Mouse (Mus musculus) embryonic stem cell, embryonic (primary cell): ENCODE measurements around the gene Atf6b.

Experiments used
- CTCF ChIA-PET, 4 experiments: fragments of 300-600 bp in 2 of 4; fragments of 350-600 bp in 2 of 4; sonication (Branson Sonifier 250); formaldehyde crosslinking; loops; one replicate each; lab custom pipeline; 2022; ENCODE audit warnings: inconsistent platforms in 2 of 4; lab: Charles Lee
- POLR2A ChIA-PET, 4 experiments: fragments of 300-600 bp in 2 of 4; fragments of 350-600 bp in 2 of 4; sonication (Branson Sonifier 250); formaldehyde crosslinking; loops; one replicate each; lab custom pipeline; 2022; ENCODE audit warnings: antibody characterized with exemption in 4 of 4, inconsistent platforms in 1 of 4; lab: Charles Lee

Atf6b gene

DNA sequence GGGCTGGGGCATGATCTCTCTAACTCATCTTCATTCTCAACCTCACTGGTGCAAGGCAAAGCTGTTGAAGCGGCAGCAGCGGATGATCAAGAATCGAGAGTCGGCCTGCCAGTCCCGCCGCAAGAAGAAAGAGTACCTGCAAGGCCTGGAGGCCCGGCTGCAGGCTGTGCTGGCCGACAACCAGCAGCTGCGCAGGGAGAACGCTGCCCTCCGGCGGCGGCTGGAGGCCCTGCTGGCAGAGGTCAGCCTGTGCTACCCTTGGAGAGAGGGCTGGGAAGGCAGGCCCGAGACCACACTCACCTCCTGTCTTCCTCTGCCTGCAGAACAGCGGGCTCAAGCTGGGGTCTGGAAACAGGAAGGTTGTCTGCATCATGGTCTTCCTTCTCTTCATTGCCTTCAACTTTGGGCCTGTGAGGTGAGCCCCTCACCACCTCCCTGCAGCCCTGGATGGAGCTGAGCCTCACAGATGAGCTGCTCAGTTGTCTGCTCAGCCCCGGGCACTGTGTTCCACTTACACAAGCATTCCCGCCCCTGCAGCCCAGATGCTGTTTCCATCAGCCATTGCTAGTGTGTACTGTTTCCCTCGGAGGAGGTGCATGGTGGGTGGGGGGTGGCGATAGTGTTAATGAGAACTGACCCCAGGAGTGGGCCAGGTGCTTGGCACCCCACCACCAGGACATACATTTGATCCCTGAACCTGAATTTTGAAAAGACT lies 4.7 kb downstream of the Atf6b start:
- POLR2A ChIA-PET, result interaction anchor here in 3 of 4 experiments (0.6 to 2.3 kb wide), 7 partner anchors 8 to 934 kb away, joined by 3 to 7 read pairs (median 3); partner anchors contain the start of gene Agpat1 (in 1 of the 3)
- CTCF ChIA-PET, result interaction anchor here (0.5 to 2.7 kb wide), 9 partner anchors 9 to 517 kb away, joined by 3 to 10 read pairs (median 4); no protein-coding TSS in a partner anchor

DNA sequence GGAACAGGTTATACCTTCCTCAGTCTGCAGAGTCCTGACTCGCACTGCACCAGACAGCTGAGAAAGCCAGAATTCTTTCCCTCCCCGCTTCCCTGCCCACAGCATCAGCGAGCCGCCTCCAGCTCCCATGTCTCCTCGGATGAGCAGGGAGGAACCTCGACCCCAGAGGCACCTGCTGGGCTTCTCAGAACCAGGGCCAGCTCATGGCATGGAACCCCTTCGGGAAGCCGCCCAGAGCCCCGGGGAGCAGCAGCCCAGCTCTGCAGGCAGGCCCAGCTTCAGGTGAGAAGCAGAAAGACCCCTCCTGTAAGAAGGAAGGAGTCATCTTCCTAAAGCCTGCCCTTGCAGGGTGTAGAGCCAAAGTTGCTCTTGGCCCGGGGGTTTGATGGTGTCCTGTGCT lies 5.6 kb downstream of the Atf6b start:
- ChIA-PET POLR2A (interaction anchor here in 2 of 4 experiments (0.6 to 1.8 kb wide), 3 partner anchors 20 to 933 kb away, joined by 3 to 6 read pairs (median 3); partner anchors contain the start of gene Prrt1 (in 1 of the 2)), CTCF (interaction anchor here in 3 of 4 experiments (0.5 to 2.1 kb wide), 8 partner anchors 8 to 347 kb away, joined by 3 to 8 read pairs (median 4); partner anchors contain the start of gene Fkbpl (in 1 of the 3))

DNA sequence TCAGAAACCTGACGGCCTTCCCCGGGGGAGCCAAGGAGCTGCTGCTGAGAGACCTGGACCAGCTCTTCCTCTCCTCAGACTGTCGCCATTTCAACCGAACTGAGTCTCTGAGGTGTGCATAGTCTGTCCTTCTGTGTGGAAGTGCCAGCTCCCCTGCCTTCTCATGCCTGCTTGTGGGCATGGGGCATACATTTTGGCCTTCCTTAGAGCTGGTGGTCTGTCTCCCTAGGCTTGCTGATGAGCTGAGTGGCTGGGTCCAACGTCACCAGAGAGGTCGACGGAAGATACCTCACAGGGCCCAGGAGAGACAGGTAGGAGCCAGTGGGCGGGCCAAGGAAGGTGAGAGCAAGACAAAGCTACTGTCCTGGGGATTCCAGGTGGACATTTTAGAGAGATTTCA lies 6.0 kb downstream of the Atf6b start:
- ChIA-PET CTCF (interaction anchor here (0.5 to 2.1 kb wide), 17 partner anchors 8 to 478 kb away, joined by 3 to 8 read pairs (median 3); partner anchors contain the start of gene Fkbpl (in 2 of the 4)), POLR2A (interaction anchor here in 2 of 4 experiments (0.5 to 1.8 kb wide), 3 partner anchors 20 to 381 kb away, joined by 3 to 6 read pairs (median 3); partner anchors contain the start of gene Prrt1 (in 1 of the 2))

DNA sequence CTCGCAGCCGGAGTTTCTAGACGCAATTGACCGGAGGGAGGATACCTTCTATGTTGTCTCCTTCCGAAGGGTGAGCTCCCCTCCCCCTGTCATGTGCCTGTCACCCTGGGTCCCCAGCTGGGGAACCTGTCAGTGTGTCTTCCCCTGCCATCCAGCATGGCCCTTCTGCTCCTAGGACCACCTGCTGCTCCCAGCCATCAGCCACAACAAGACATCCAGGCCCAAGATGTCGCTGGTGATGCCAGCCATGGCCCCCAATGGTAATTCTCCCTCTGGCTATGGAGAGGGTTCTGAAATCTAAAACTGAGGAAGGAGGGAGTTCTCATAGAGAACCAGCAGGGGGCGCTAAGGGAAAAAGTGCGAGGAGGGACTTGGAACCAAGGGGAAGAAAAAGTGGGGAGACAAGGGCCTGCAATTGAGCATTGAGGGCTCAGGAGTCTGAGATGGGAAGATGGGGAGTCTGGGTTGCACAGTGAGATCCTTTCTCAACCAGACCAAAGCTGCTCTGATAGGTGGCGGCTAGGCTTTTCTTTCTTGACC lies 6.9 kb downstream of the Atf6b start:
- CTCF ChIA-PET, result interaction anchor here in 3 of 4 experiments (0.6 to 2.1 kb wide), 13 partner anchors 9 to 346 kb away, joined by 3 to 8 read pairs (median 3); partner anchors contain the start of gene Fkbpl (in 2 of the 3)
- POLR2A ChIA-PET, result interaction anchor here in 2 of 4 experiments (0.5 to 1.8 kb wide), 3 partner anchors 21 to 382 kb away, joined by 3 to 6 read pairs (median 4); partner anchors contain the start of genes Agpat1 (in 1 of the 2) and Rnf5 (in 1 of the 2)

DNA sequence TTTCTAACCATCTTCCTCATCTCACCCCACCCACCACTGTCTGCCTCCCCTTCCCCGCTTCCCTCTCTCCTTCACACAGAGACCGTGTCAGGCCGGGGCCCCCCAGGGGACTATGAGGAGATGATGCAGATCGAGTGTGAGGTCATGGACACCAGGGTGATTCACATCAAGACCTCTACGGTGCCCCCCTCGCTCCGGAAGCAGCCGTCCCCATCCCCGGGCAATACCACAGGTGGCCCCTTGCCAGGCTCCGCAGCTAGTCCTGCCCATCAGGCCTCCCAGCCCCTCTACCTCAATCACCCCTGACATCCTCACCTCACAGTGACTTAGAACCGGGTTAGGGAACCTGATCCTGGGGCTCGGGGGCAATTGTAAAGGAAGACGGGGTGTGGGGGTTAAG lies 7.4 kb downstream of the Atf6b start:
- ChIA-PET POLR2A (interaction anchor here in 1 of 4 experiments (0.6 kb wide), 1 partner anchor 51 kb away, joined by 4 read pairs; the partner anchor contains the start of genes Agpat1 and Rnf5), CTCF (interaction anchor here in 2 of 4 experiments (1.4 to 2.1 kb wide), 3 partner anchors 10 to 258 kb away, joined by 3 to 8 read pairs (median 3); partner anchors contain the start of gene Fkbpl (in 1 of the 2))

DNA sequence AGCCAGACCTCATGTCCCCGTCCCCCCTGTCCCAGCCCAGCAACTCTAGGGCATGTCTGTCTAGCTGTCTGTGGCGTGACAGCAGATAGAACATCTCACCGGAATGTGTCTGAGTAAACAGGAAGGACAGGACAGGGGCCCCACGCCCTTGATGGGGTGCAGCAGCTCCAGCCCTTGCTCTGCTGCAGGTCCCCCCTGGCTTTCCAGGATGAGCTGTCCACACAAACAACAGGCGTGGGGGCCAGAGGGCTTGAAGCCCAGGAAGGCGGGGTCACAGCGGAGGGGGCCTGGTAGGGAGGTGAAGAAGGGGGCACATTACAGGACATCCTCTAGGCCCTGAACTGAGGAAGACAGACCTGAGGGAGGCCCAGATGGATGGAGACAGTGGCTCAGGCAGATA lies 8.2 kb downstream of the Atf6b start:
- ChIA-PET POLR2A (interaction anchor here in 3 of 4 experiments (0.9 to 1.7 kb wide), 4 partner anchors 8 to 10 kb away, joined by 3 to 11 read pairs (median 4); partner anchors contain the start of gene Atf6b (in 3 of the 3)), CTCF (interaction anchor here in 1 of 4 experiments (1.0 kb wide), 1 partner anchor 10 kb away, joined by 3 read pairs; the partner anchor contains the start of gene Fkbpl)

DNA sequence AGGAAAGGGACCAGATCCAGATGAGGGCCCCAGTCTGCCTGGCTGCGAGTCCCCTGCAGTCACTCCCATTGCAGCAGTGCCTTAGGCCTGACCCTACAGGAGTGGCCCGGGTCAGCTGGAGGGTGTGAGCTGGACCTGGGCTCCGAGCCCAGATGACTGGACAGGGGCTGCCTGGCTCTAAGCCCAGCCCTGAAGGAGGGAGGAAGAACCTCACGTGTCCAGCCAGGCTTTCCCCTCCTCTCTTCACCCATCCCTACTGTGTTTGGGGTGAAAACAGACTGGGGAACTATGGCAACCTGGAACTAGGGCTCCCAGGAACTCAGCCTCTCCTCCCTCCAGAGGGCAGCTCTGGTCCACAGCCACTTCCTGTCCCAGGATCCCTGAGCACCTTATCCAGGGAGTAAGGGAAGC lies 8.6 kb downstream of the Atf6b start:
- CTCF ChIA-PET, result interaction anchor here in 1 of 4 experiments (1.0 kb wide), 1 partner anchor 11 kb away, joined by 3 read pairs; the partner anchor contains the start of gene Fkbpl
- POLR2A ChIA-PET, result interaction anchor here in 3 of 4 experiments (0.6 to 1.7 kb wide), 5 partner anchors 8 to 25 kb away, joined by 3 to 11 read pairs (median 4); partner anchors contain the start of gene Atf6b (in 3 of the 3)

DNA sequence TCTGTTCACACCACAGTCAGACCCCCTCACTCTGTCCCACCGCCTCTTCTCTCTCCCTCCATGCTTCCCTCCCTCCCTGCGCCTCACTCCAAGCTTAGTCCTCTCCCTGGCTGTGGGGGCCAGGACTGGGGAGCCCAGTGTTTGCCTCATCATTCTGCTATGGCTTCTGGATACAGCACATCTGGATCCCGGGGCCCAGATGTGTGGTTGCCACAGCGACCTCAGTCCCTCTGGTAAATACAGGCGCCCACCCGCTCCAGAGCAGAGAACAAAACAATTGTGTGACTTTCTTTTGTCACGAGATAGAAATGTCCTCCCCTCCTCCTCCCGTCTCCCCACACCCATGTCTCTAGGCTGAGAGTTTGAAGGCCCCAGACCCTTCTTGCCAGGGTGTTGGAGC lies 9.7 kb downstream of the Atf6b start:
- ChIA-PET CTCF (interaction anchor here in 1 of 4 experiments (0.5 to 0.6 kb wide), 2 partner anchors 229 to 599 kb away, joined by 3 read pairs; no protein-coding TSS in a partner anchor), POLR2A (interaction anchor here in 3 of 4 experiments (0.5 to 1.7 kb wide), 3 partner anchors 10 to 11 kb away, joined by 3 to 11 read pairs (median 4); partner anchors contain the start of gene Atf6b (in 2 of the 3))

DNA sequence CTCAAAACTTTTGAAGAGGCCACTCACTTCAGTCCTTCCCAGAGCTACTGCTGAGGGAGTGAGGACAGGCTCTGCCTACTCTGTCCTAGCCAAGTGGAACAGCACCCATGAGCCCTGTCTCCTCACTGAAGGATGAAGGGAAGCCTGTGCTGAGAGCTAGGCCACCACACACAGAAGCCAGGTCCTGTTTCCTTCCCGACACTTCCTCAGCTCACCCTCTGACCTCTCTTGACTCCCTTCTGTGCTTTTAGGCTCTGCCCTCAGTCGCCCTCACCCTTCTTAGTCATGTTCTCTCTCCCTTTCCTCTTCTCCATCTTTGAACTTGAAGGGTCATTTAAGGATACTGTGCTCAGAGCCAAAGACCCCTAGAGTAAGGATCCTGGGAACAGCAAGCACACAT lies 10.3 kb downstream of the Atf6b start:
- ChIA-PET POLR2A (interaction anchor here in 2 of 4 experiments (0.7 to 1.1 kb wide), 3 partner anchors 10 to 322 kb away, joined by 3 to 4 read pairs (median 4); partner anchors contain the start of gene Atf6b (in 1 of the 2)), CTCF (interaction anchor here in 1 of 4 experiments (0.5 to 0.6 kb wide), 2 partner anchors 230 to 600 kb away, joined by 3 read pairs; no protein-coding TSS in a partner anchor)

DNA sequence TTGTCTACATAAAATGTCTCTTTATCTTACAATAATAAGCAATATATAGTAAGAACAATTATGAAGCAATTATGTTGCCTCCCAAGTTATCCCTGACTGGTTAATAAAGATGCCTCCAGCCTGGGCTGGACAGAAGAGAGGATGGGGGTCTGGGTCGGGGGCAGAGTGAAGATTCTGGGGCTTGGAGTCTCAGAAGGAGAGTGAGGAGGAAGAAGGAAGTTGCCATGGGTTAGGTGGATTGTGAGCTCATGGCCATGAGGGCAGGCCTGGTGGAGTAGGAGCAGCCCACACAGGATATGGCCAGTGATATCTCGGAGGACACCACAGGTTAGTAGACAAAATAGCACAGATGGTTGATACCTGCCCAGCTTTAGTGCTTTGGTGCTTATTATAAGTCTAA lies 11.2 kb downstream of the Atf6b start:
- POLR2A ChIA-PET, result no interaction called here
- CTCF ChIA-PET, result no interaction called here

DNA sequence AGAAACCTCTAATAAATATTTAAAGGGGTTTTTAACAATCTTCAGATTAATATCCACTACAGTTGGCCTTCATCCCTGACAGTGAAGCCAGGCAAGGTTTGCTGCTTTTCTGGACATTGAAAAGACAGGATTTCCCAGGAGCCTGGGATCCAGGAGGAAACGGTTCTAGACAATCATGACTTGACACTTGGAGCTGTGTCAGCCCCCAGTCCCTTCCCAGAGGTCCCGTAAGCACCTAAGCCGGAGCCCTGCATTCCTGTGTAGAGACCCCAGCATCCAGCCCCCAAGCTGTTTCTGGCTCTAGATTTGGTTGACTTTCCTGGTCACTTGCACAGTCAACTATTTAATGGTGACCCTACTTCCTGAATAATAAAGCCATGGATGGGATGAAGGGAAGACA lies 11.6 kb downstream of the Atf6b start:
- ChIA-PET POLR2A (no interaction called here), CTCF (no interaction called here)

DNA sequence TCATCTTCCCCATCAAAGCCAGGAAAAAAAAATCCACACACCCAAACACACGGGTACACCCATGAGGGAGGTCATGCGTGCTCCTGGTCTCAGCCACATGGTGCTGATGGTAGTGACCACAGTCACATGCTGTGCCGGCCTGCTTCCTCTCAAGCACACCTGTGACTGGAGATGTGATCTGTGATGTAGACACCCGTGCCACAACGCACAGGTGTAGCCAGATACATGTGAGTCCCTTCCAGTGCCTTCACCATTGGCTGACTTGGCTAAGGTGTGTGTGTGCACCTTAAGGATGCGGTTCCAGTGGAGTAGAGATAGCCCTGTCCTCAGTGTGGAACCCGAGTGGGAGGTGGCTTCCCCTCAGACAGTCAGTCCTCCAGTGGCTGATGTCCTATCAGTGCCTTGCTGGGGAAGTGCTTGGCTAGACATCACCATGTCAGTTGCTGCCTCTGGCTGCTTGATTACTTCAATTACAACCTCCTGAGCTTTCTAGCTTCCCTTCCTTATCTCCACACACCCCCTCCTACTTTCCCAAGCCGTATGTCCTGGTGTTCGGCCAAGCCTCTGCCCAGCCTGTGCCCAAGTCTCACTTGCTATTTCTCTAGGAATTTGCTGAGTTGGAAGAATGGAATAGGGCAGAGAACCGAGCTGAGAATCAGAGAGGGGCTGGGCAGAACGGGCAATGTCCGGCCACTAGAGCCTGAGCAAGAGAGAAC lies 12.4 kb downstream of the Atf6b start:
- POLR2A ChIA-PET, result interaction anchor here in 2 of 4 experiments (0.8 to 2.7 kb wide), 3 partner anchors 8 to 12 kb away, joined by 3 to 17 read pairs (median 3); partner anchors contain the start of genes Atf6b (in 1 of the 2) and Tnxb (in 1 of the 2)

DNA sequence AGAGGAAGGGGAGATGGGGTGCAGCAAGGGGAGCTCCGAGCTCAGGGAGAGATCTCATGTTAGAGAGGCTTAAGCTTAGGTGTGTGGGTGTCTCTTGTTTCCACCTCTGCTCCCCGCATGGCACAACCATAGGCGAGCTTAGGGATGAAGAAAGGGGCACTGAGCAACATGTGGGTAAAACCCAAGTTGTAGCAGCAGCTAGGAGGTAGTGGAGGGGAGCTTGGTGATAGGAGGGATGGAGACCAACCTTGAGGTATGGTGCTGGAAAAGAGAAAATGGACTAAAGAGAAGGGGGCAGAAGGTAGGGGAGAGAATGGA lies 12.9 kb downstream of the Atf6b start:
- CTCF ChIA-PET, result interaction anchor here in 1 of 4 experiments (1.5 to 2.2 kb wide), 2 partner anchors 9 to 13 kb away, joined by 5 to 10 read pairs; partner anchors contain the start of gene Atf6b
- POLR2A ChIA-PET, result interaction anchor here in 2 of 4 experiments (0.8 to 2.7 kb wide), 4 partner anchors 8 to 27 kb away, joined by 3 to 17 read pairs (median 4); partner anchors contain the start of genes Atf6b (in 1 of the 2) and Tnxb (in 1 of the 2)

More for the DNA sequence above, 12.4 kb downstream of the Atf6b start:
- CTCF ChIA-PET, result interaction anchor here in 1 of 4 experiments (1.5 to 2.2 kb wide), 2 partner anchors 8 to 12 kb away, joined by 5 to 10 read pairs; partner anchors contain the start of gene Atf6b

DNA sequence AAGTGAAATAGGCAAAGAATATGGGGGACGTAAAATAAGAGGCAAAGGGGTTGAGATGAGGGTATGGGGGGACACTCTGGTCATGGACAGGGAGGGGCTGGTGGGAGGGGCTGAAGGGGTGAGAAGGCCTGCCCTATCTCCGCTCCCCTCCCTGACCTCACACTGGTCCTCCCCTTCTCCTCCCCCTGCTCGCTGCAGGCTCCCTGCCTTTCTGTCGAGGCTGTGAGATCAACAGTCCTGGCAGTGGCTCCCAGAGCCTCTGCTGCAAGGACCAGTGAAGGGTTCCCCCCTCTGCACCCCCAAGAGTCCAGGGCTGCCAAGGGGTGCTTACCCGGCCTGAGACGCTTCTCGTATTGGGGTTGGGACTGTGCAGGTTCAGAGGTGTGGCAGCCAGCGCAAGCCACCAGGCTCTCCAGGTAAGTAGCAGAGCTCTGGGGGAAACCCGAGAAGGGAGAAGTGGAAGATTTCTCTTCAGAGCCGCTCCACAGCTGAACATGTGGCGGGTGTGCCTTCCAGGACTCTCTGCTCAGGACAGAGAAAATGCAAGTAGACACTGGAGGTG lies 13.4 kb downstream of the Atf6b start:
- ChIA-PET CTCF (interaction anchor here in 2 of 4 experiments (0.8 to 2.2 kb wide), 3 partner anchors 9 to 41 kb away, joined by 4 to 10 read pairs (median 5); partner anchors contain the start of gene Atf6b (in 1 of the 2)), POLR2A (interaction anchor here (0.5 to 2.7 kb wide), 7 partner anchors 9 to 58 kb away, joined by 3 to 17 read pairs (median 3); partner anchors contain the start of genes Atf6b (in 1 of the 4) and Tnxb (in 1 of the 4))

DNA sequence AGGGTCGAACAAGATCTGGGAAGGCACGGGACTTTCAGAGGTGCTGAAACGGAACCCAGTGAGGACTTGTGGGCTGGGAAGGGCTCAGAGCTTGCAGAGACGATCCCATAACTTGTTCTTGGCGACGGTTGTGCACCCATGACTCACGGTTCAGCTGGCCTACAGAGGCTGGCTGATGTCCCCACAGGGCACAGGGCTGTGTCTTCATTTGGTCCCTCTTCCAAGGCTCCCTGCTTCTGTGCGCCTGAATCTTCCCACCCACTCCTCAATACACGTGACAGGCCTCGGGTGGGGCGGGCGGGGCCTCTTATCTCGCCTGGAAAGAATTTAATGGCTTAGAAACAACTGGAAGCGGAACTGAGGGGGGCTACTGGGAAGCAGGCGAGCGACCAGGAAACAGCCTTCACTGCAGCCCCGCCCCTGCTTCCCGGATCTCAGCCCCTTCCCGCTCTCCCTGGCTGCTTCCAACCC lies 14.2 kb downstream of the Atf6b start:
- ChIA-PET POLR2A (interaction anchor here in 3 of 4 experiments (0.5 to 2.7 kb wide), 5 partner anchors 9 to 58 kb away, joined by 3 to 17 read pairs (median 4); partner anchors contain the start of gene Tnxb (in 1 of the 3)), CTCF (interaction anchor here in 2 of 4 experiments (0.8 to 2.2 kb wide), 3 partner anchors 10 to 42 kb away, joined by 4 to 10 read pairs (median 5); partner anchors contain the start of gene Atf6b (in 1 of the 2))

DNA sequence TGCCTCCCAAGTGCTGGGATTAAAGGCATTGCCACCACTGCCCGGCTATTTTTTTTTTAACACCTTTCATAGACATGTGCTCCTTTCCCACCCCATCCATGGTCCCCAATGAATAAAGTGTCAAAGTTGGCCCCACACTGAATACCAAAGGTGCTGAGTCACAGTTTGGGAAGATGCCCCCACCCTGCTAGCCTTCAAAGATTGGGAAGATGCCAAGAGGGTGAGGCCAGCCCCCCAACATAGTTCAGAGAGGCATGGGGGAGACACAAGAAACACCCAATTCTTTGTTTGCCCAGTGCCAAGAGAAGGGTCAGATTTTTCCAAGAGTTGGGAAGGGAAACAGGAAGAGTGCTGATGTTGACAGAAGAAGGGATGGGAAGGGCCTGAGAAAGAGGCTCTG lies 15.5 kb downstream of the Atf6b start:
- POLR2A ChIA-PET, result no interaction called here
- CTCF ChIA-PET, result no interaction called here
